Mouse (Mus musculus) olfactory bulb, adult 2 months (tissue): Measurements from ENCODE around the gene Ccnyl1.

Source experiments
- CTCF ChIP-seq: fragments of 200-500 bp; IDR thresholded peaks from 2 replicates; pipeline ENCODE4 v1.5.1; 2012; ENCODE audit warnings: low read depth, mild to moderate bottlenecking, low read length, moderate library complexity; ENCODE audit not compliant: insufficient read depth
- POLR2A ChIP-seq: fragments of 200-500 bp; IDR thresholded peaks from 2 replicates; pipeline ENCODE4 v1.6.1; 2012; ENCODE audit warnings: mild to moderate bottlenecking, low read depth, low read length, moderate library complexity; ENCODE audit not compliant: insufficient read depth

DNA sequence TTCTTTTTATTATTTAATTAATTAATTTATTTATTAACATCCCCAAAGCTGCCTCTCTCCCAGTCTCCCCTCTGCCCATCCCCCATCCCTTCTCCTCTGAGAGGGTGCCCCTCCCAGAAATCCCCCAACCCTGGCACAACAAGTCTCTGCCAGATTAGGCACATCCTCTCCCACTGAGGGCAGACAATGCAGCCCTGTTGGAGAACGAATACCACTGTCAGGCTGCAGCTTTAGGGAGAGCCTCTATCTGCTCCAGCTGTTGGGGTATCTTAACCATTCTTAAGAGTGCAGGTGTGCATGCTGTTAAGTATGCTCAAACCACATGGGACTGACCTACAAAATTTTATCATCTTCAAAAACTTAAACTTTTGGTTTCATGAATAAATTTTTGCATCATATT is 34.8 kb upstream of the Ccnyl1 start:
- TF ChIP-seq CTCF: no peak
- no peak for TF ChIP-seq POLR2A
